Comparison of ENCODE assay signal across 9 mouse cellular contexts in genomic region chr19:23478895-23479596, GRCm38 (mm10). TPM values are rescaled to one million over a fixed set of nuclear protein-coding genes. Genes with fewer than 3 reads are reported as not detected.
A peak's percentile ranks its signal among the peaks of the same experiment; 100 is the strongest.
DNase-seq lines count a peak whose midpoint lies in the region; ATAC-seq and TF ChIP-seq lines count a peak whose summit lies in the region.
"Had no signal": no experiment of that assay in that cellular context is flagged by ENCODE, and none has a peak within 500 bp of the region (broad histone marks: within the 10 kb centered on the region; RNA-seq: fewer than 3 reads in every experiment).

No protein-coding gene starts in this region.

- no peak for ATAC-seq in midbrain, embryonic 14.5 days (ENCODE audit: low FRiP score, low TSS enrichment)
- no peak for ATAC-seq in midbrain, embryonic 15.5 days (replicated peaks)
- no peak for ATAC-seq in hindbrain, postnatal 0 days
- ATAC-seq in stomach, postnatal 0 days (ENCODE audit: low FRiP score, low TSS enrichment) = no peak
- ATAC-seq in erythroid progenitor cell, adult 5-6 weeks (replicated peaks; ENCODE audit: low FRiP score, poor library complexity, severe bottlenecking) = no peak

- intact Hi-C loops in gastrocnemius, postnatal 36 days (cut with DNase I) = loop anchor here (5.0 kb wide), 1 partner anchor 43 kb away; no protein-coding TSS in a partner anchor

- no peak for TF ChIP-seq EP300 in stomach, postnatal 0 days (optimal IDR thresholded peaks at IDR 0.05)

- no peaks in the 10 kb centered on the region for H3K36me3 ChIP-seq in midbrain, embryonic 14.5 days (ENCODE audit: control insufficient read depth, insufficient read depth, low read length)
- no peaks in the 10 kb centered on the region for H3K36me3 ChIP-seq in midbrain, embryonic 15.5 days (replicated peaks)
- no peaks in the 10 kb centered on the region for H3K36me3 ChIP-seq in hindbrain, postnatal 0 days (ENCODE audit: insufficient read depth, low read length)
- no peaks in the 10 kb centered on the region for H3K36me3 ChIP-seq in stomach, postnatal 0 days (ENCODE audit: control insufficient read depth, insufficient read depth, low read length)
- H3K36me3 ChIP-seq: midbrain, embryonic 12.5 days had no signal

- WGBS in midbrain, embryonic 14.5 days = 18% methylated on average over 10 of the region's 10 CpGs
- WGBS in midbrain, embryonic 15.5 days = 16% methylated on average over 10 of the region's 10 CpGs
- 18% methylated on average over 10 of the region's 10 CpGs for WGBS in hindbrain, postnatal 0 days
- WGBS in stomach, postnatal 0 days = 20% methylated on average over 9 of the region's 10 CpGs

- no peak overlapping the region for H3K4me3 ChIP-seq in midbrain, embryonic 14.5 days (replicated peaks; ENCODE audit: low read depth, low read length)
- H3K4me3 ChIP-seq in midbrain, embryonic 15.5 days = no peak overlapping the region
- no peak overlapping the region for H3K4me3 ChIP-seq in hindbrain, postnatal 0 days (ENCODE audit: low read length)
- H3K4me3 ChIP-seq in stomach, postnatal 0 days (ENCODE audit: low read depth, low read length) = no peak overlapping the region
- H3K4me3 ChIP-seq: midbrain, embryonic 12.5 days had no signal

- no peaks in the 10 kb centered on the region for H3K27me3 ChIP-seq in midbrain, embryonic 14.5 days (ENCODE audit: control insufficient read depth, insufficient read depth, low read length)
- no peaks in the 10 kb centered on the region for H3K27me3 ChIP-seq in midbrain, embryonic 15.5 days (replicated peaks)
- H3K27me3 ChIP-seq in hindbrain, postnatal 0 days (ENCODE audit: insufficient read depth, low read length) = no peaks in the 10 kb centered on the region
- no peaks in the 10 kb centered on the region for H3K27me3 ChIP-seq in stomach, postnatal 0 days (ENCODE audit: control insufficient read depth, insufficient read depth, low read length)
- H3K27me3 ChIP-seq: midbrain, embryonic 12.5 days had no signal

- no peaks in the 10 kb centered on the region for H3K4me1 ChIP-seq in midbrain, embryonic 14.5 days (ENCODE audit: control insufficient read depth, insufficient read depth, low read length)
- H3K4me1 ChIP-seq in midbrain, embryonic 15.5 days = no peaks in the 10 kb centered on the region
- no peaks in the 10 kb centered on the region for H3K4me1 ChIP-seq in hindbrain, postnatal 0 days (ENCODE audit: insufficient read depth, low read length)
- H3K4me1 ChIP-seq in stomach, postnatal 0 days (replicated peaks; ENCODE audit: control insufficient read depth, insufficient read depth) = no peaks in the 10 kb centered on the region
- H3K4me1 ChIP-seq: midbrain, embryonic 12.5 days had no signal

- peak; percentile 27 for DNase-seq in gastrocnemius, adult 18-20 months (ENCODE audit: low spot score)
- DNase-seq in gastrocnemius, postnatal 36 days = no peak
- DNase-seq in midbrain, embryonic 14.5 days = peak; percentile 67
- peak; percentile 41 for DNase-seq in cerebellum, adult 9-11 months
- peak; percentile 55 for DNase-seq in hindbrain, postnatal 0 days (ENCODE audit: low spot score)
- DNase-seq in stomach, postnatal 0 days (ENCODE audit: low spot score) = peak; percentile 43

- no peak overlapping the region for H3K27ac ChIP-seq in midbrain, embryonic 14.5 days (replicated peaks; ENCODE audit: low read depth, low read length)
- no peak overlapping the region for H3K27ac ChIP-seq in midbrain, embryonic 15.5 days
- no peak overlapping the region for H3K27ac ChIP-seq in hindbrain, postnatal 0 days
- H3K27ac ChIP-seq in stomach, postnatal 0 days (replicated peaks) = no peak overlapping the region
- H3K27ac ChIP-seq: midbrain, embryonic 12.5 days had no signal

- no peak overlapping the region for H3K9ac ChIP-seq in midbrain, embryonic 14.5 days (replicated peaks; ENCODE audit: low read length)
- no peak overlapping the region for H3K9ac ChIP-seq in midbrain, embryonic 15.5 days
- no peak overlapping the region for H3K9ac ChIP-seq in hindbrain, postnatal 0 days (replicated peaks; ENCODE audit: low read length)
- H3K9ac ChIP-seq in stomach, postnatal 0 days (ENCODE audit: low read length) = no peak overlapping the region
- H3K9ac ChIP-seq: midbrain, embryonic 12.5 days had no signal

- H3K9me3 ChIP-seq in midbrain, embryonic 14.5 days (ENCODE audit: control insufficient read depth, low read length) = no peaks in the 10 kb centered on the region
- no peaks in the 10 kb centered on the region for H3K9me3 ChIP-seq in midbrain, embryonic 15.5 days
- no peaks in the 10 kb centered on the region for H3K9me3 ChIP-seq in hindbrain, postnatal 0 days (ENCODE audit: low read length)
- no peaks in the 10 kb centered on the region for H3K9me3 ChIP-seq in stomach, postnatal 0 days (ENCODE audit: control insufficient read depth, low read length)
- H3K9me3 ChIP-seq: midbrain, embryonic 12.5 days had no signal

- H3K4me2 ChIP-seq in midbrain, embryonic 14.5 days (ENCODE audit: low read length) = no peak overlapping the region
- no peak overlapping the region for H3K4me2 ChIP-seq in midbrain, embryonic 15.5 days
- H3K4me2 ChIP-seq in hindbrain, postnatal 0 days (ENCODE audit: low read depth, low read length) = no peak overlapping the region
- no peak overlapping the region for H3K4me2 ChIP-seq in stomach, postnatal 0 days (replicated peaks; ENCODE audit: low read depth)
- H3K4me2 ChIP-seq: midbrain, embryonic 12.5 days had no signal

- TF ChIP-seq CTCF in hindbrain, postnatal 0 days (IDR thresholded peaks at IDR 0.05; ENCODE audit: low read depth) = peak; percentile 65
- peak; percentile 68 for TF ChIP-seq CTCF in stomach, postnatal 0 days (IDR thresholded peaks at IDR 0.05; ENCODE audit: low read depth)

RNA-seq across cellular contexts. Expression of gene Mamdc2, which starts 30.8 kb away (rescaled TPM):
- 1 to 10 TPM; 1.1 to 2.3 TPM for total RNA-seq in gastrocnemius, adult 18-20 months (2021)
- under 1 TPM; 0.89 to 0.92 TPM for total RNA-seq in gastrocnemius, postnatal 36 days (2021)
- 1.1 and 1.5 TPM in 2 replicates for polyA plus RNA-seq in midbrain, embryonic 14.5 days (2014; fragmentation: Nextera tagmentation; extraction: Ambion mirVana)
- 2.9 and 3.2 TPM in 2 replicates for polyA plus RNA-seq in midbrain, embryonic 15.5 days (2015; fragmentation: Nextera tagmentation; extraction: Ambion mirVana)
- total RNA-seq in hindbrain, postnatal 0 days (2014; rRNA removed) = 2.5 and 3.2 TPM in 2 replicates
- polyA plus RNA-seq in hindbrain, postnatal 0 days (2015; fragmentation: Nextera tagmentation; extraction: Ambion mirVana) = 4.0 and 4.3 TPM in 2 replicates
- polyA plus RNA-seq in stomach, postnatal 0 days (2015; fragmentation: Nextera tagmentation; extraction: Ambion mirVana) = 3.9 and 5.1 TPM in 2 replicates
- not detected in 2 replicates for total RNA-seq in erythroid progenitor cell, adult 5-6 weeks (2015; ENCODE audit: low replicate concordance)
- total RNA-seq in erythroid progenitor cell, adult 5-6 weeks (2017; ENCODE audit: low replicate concordance) = not detected in 2 replicates

Comparison
In these comparisons a context has a peak if more than half of its experiments do, and no peak if none do; other contexts are left out.
1. DNase-seq: peak in gastrocnemius, adult 18-20 months (single experiment), midbrain, embryonic 14.5 days (single experiment), cerebellum, adult 9-11 months (single experiment), hindbrain, postnatal 0 days (single experiment) and stomach, postnatal 0 days (single experiment); none in gastrocnemius, postnatal 36 days (0 of 2).